Mouse (Mus musculus): ENCODE results near the gene Resf1.
"Not testable (repeated sequence)": the region's sequence is repeated elsewhere in the genome, so short reads cannot be mapped to it uniquely, and the experiment has no call there.

GRCm38 (mm10) chr6:149288190-149288589, 21.0 kb upstream of the Resf1 start:
- TF ChIP-seq CTCF (IDR thresholded peaks at IDR 0.05; ENCODE audit: insufficient read depth, low read length); POLR2A (IDR thresholded peaks at IDR 0.05; ENCODE audit: borderline replicate concordance, extremely low read depth, low read depth, low read length): not testable (repeated sequence)
